Mouse (Mus musculus): ENCODE measurements around the gene Ttc7b. TPM values are rescaled to one million over a fixed set of nuclear protein-coding genes. Genes with fewer than 3 reads are reported as not detected.

Ttc7b gene
- polyA plus RNA-seq, 1 experiment from 2014 or later, result 29.4 TPM

DNA sequence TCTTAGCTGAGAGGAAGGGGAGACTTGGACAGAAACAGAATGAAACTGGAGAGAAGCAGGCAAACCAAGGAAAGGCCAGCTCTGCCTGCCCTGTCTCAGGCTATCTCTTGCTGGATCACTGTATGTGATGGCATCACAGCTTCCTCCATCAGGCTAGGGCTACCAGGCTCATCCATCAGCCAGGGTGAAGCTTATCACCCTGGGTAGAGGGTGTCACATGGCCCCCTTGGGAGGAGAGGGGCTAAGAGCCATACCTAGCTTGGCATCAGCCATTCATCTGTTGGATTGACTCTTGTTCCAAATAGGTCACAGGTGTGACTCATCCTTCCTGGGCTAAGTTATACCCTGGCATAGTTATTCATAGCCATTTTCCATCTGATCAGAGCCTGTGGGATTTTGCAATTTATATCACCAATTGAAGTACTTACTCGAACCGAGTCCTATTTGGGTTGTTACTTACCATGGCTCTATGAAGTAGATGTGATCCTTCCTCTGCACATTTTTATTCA is 265.1 kb downstream of the Ttc7b start:
- H3K36me3 ChIP-seq (ENCODE audit: inconsistent target), result no peaks in the 10 kb centered on the region
- no peaks in the 10 kb centered on the region for H3K79me2 ChIP-seq (ENCODE audit: inconsistent target)
- no peak overlapping the region for H3K27ac ChIP-seq
- H3K4me3 ChIP-seq (ENCODE audit: inconsistent target), result no peak overlapping the region
- WGBS (ENCODE audit: missing documents), result 78% methylated on average over 2 of the region's 2 CpGs

DNA sequence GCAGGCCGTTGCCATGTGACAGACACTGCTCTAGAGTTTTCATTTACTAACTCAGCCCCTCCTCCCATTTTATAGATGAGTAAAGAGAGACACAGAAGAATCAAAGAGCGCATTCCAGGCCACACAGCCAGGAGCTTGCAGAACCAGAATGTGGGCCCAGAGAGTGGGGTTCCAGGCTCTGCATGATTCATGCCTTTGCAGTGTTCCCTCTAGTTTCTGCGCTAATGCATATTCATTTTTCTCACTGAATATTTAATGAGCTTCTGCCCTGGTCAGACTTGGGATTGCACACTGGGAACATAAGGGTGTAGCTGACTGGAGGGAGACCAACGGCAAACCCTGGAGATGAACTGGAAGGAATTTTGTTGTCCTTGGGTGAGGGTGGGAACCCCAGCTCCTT is 266.2 kb downstream of the Ttc7b start:
- WGBS (ENCODE audit: missing documents), result 94% methylated on average over 4 of the region's 4 CpGs
- Histone ChIP-seq H3K27ac (no peak overlapping the region), H3K36me3 (ENCODE audit: inconsistent target) (no peaks in the 10 kb centered on the region), H3K4me3 (ENCODE audit: inconsistent target) (no peak overlapping the region), H3K79me2 (ENCODE audit: inconsistent target) (no peaks in the 10 kb centered on the region)

Other genes with a start within 250 kb of the Ttc7b start
- gene Rps6ka5, start 206.2 kb upstream of the Ttc7b start, polyA plus RNA-seq (2018), result 1.5 to 3.5 TPM (median 2.6 TPM) in 3 replicates